Mouse (Mus musculus): ENCODE data around the gene Gucy1b2. TPM values are rescaled to one million over a fixed set of nuclear protein-coding genes. Genes with fewer than 3 reads are reported as not detected.

The Gucy1b2 gene
- polyA plus RNA-seq, 1 experiment = not detected

DNA sequence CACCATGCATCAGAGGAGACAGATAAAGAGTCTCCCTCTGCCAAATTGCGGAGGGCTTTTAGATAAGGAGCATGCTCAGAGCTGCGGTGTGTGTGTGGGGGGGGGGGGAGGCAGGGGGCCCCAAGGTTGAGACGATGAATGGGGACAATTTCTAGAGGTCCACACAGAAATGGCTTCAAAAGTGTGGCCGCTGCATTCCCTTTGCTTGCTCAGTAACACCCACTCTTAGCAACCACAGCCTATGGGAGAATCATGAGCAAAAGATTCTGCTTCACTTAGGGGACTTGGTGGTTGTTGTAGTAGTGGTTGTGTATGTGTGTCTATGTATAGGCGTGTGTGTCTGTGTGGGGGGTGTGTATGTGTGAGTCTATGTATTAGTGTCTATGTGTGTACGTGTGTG, 75.5 kb downstream of the Gucy1b2 start:
- DNase-seq = no peak
- WGBS = 79% methylated on average over 6 of the region's 6 CpGs

DNA sequence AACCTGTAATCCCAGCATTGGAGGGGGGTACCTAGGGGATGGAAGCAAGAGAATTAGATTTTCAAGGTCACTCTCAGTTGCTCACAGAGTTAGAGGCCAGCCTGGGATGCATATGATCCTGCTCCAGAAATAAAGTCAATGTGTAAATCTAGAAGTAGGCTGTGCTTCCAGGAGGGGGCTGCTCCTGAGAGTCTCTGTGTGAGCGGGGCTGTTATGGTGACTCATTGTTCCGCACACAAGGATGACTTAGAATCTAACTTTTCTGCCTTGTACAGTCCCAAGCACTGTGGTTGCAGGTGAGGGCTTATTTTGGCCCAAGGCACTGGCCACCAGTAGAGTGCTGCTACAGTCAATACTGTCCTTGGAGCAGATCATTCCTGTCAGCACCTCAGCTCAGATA, 76.7 kb downstream of the Gucy1b2 start:
- TF ChIP-seq POLR2A (IDR thresholded peaks at IDR 0.05; ENCODE audit: borderline replicate concordance, extremely low read depth, low read depth, low read length) = no peak
- no peak for TF ChIP-seq CTCF (IDR thresholded peaks at IDR 0.05; ENCODE audit: insufficient read depth, low read length)
- DNase-seq = no peak
- no peaks in the 10 kb centered on the region for H3K4me1 ChIP-seq (ENCODE audit: control insufficient read depth, insufficient read depth, low read length)
- no peak overlapping the region for H3K4me3 ChIP-seq (replicated peaks; ENCODE audit: extremely low read depth, low read depth, low read length)
- WGBS = 94% methylated on average over 2 of the region's 2 CpGs

More for the DNA sequence above, 75.5 kb downstream of the Gucy1b2 start:
- Histone ChIP-seq H3K4me1 (ENCODE audit: control insufficient read depth, insufficient read depth, low read length) (no peaks in the 10 kb centered on the region), H3K4me3 (replicated peaks; ENCODE audit: extremely low read depth, low read depth, low read length) (no peak overlapping the region)
- no peak for TF ChIP-seq POLR2A (IDR thresholded peaks at IDR 0.05; ENCODE audit: borderline replicate concordance, extremely low read depth, low read depth, low read length)
- TF ChIP-seq CTCF (IDR thresholded peaks at IDR 0.05; ENCODE audit: insufficient read depth, low read length) = no peak

DNA sequence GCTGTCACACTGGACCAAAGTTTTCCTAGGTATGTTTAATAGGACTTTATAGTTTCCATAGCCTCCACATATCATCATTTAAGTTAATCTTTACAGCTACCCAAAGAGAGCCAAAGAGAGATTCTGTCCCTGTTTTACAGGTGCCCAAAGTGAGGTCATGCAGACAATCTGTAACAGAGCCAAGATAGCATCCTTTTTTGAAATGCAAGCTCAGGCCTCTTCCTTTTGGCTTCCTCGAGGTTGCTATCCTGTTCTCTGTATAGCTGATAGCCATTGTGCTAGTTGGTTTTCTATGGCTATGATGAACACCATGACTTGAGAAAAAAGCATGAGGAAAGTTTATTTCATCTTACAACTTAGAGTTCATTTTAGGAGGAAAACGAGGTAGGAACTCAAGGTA, 80.0 kb downstream of the Gucy1b2 start:
- 61% methylated on average over 2 of the region's 2 CpGs for WGBS
- no peak overlapping the region for H3K4me3 ChIP-seq (replicated peaks; ENCODE audit: extremely low read depth, low read depth, low read length)
- DNase-seq = no peak
- no peaks in the 10 kb centered on the region for H3K4me1 ChIP-seq (ENCODE audit: control insufficient read depth, insufficient read depth, low read length)
- TF ChIP-seq CTCF (IDR thresholded peaks at IDR 0.05; ENCODE audit: insufficient read depth, low read length) (no peak), POLR2A (IDR thresholded peaks at IDR 0.05; ENCODE audit: borderline replicate concordance, extremely low read depth, low read depth, low read length) (no peak)

DNA sequence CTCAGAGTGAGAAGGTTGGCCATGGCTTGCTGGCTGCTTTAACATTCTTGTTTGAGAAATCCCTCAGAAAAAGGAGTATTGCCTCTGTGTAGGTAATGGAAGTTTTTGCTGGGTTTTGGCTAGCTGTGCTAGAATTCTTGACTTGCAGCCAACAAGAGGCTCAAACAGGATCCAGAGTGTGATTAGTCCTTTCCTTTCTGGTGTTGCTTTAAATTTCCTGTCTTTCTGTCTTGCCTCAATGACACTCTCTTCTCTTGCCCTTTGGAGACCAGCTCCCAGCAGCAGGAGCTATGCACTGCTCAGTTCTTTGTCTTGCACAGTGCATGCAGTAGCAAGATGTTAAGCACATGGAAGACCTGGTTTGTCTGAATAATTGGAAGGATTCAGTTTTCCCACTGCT, 80.4 kb downstream of the Gucy1b2 start:
- TF ChIP-seq POLR2A (IDR thresholded peaks at IDR 0.05; ENCODE audit: borderline replicate concordance, extremely low read depth, low read depth, low read length) (no peak), CTCF (IDR thresholded peaks at IDR 0.05; ENCODE audit: insufficient read depth, low read length) (no peak)
- Histone ChIP-seq H3K4me3 (replicated peaks; ENCODE audit: extremely low read depth, low read depth, low read length) (no peak overlapping the region), H3K4me1 (ENCODE audit: control insufficient read depth, insufficient read depth, low read length) (no peaks in the 10 kb centered on the region)
- DNase-seq = no peak

DNA sequence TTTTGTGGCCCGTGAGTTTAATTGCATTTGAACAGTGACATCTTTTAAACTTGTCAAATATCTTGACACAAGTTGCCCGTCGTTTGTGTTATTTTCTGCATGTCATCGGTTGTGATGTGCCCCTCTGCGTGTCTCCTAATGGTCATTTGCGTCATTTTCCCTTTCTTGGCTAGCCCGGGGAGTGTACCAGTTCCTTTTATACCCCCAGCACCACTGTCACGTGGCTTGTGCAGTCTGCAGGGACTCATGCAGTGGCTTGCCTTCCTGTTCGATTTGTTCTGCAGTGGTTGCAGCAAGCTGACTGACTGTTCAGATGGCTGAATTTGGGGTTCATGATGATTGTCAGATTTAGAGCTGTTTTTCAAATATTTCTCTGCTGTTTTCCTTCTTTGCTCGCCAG, 82.1 kb downstream of the Gucy1b2 start:
- H3K4me3 ChIP-seq (replicated peaks; ENCODE audit: extremely low read depth, low read depth, low read length) = no peak overlapping the region
- peaks cover 2% of the 10 kb centered on the region; the same call in 1 of the 2 replicates for H3K4me1 ChIP-seq (ENCODE audit: control insufficient read depth, insufficient read depth, low read length)
- TF ChIP-seq POLR2A (IDR thresholded peaks at IDR 0.05; ENCODE audit: borderline replicate concordance, extremely low read depth, low read depth, low read length) (no peak), CTCF (IDR thresholded peaks at IDR 0.05; ENCODE audit: insufficient read depth, low read length) (no peak)
- no peak for DNase-seq
- 51% methylated on average over 10 of the region's 10 CpGs for WGBS

DNA sequence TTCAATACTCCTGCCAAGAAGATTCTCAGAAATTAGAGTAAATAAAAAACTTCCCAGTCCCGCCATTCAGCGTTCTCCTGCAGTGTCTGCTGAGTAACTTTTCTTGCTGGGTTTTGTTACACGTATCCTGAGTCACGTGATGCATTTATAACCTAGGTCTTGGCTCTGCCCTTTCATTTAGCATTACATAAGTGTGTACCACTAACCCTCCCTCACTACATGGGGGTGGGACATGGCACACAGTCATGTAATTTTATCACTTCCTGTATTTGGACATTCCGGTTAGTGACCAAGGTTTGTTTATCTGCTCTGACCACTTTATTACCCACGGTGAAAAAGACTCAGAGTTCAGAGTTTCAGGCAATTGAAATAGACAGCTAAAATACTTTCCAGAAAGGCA, 85.3 kb downstream of the Gucy1b2 start:
- peak; percentile 24 for DNase-seq
- WGBS = 20% methylated on average over 6 of the region's 6 CpGs
- peaks cover 2% of the 10 kb centered on the region; the same call in 1 of the 2 replicates for H3K4me1 ChIP-seq (ENCODE audit: control insufficient read depth, insufficient read depth, low read length)
- no peak for TF ChIP-seq CTCF (IDR thresholded peaks at IDR 0.05; ENCODE audit: insufficient read depth, low read length)
- no peak for TF ChIP-seq POLR2A (IDR thresholded peaks at IDR 0.05; ENCODE audit: borderline replicate concordance, extremely low read depth, low read depth, low read length)
- peak overlapping the region; percentile 29 for H3K4me3 ChIP-seq (replicated peaks; ENCODE audit: extremely low read depth, low read depth, low read length)

DNA sequence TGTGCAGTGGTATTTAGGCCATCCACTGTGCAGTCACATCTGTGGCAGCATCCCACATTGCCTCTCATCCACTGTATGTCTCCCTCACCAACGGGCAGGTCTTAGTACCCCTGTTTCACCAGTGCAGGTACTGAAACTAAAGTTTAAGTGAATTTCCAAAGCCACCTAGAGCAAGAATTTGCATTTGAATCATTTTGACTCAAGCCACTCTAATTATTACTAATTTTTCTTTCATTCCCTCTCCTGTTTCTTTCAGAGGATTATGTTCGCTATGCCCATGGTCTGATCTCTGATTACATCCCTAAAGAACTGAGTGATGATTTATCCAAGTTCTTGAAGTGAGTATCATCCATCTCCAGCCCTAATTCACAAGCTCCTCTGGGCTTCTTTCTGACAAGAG, 92.3 kb downstream of the Gucy1b2 start:
- no peak for DNase-seq
- H3K4me3 ChIP-seq (replicated peaks; ENCODE audit: extremely low read depth, low read depth, low read length) = no peak overlapping the region
- TF ChIP-seq POLR2A (IDR thresholded peaks at IDR 0.05; ENCODE audit: borderline replicate concordance, extremely low read depth, low read depth, low read length) (no peak), CTCF (IDR thresholded peaks at IDR 0.05; ENCODE audit: insufficient read depth, low read length) (no peak)
- 91% methylated on average over 2 of the region's 2 CpGs for WGBS
- no peaks in the 10 kb centered on the region for H3K4me1 ChIP-seq (ENCODE audit: control insufficient read depth, insufficient read depth, low read length)

DNA sequence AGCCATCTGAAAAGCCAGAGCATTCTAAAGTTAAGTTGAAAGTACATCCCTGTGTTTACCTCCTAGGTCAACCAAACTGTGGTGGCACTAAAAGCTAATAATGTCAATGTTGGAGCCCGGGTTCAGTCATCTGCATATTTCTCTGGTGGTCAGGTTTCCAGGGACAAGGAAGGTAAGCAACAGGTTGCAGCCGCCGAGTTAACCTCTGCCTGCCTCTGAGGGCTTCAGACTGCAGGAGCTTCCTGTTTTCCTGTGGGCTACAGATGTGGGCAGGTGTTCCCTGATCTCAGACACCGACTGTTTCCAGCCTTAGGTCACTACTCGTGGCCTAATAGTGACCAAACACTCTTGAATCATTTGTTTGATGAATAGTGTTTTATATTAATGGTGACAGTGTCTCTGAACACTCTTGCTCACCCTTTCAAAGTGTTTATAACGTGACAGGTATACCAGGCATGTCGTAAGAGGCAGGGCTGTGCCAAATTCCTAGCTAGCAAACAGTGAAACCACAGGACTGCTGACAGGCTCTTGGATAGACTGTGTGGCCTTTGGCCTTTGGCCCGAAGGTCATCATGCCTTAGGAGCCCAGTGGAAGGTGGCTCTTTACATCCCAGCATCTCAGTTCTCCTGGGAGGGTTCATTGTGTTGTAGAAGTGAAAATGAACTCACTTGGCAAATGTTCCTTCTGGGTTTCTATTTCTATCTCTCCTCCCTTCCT, 94.7 kb downstream of the Gucy1b2 start:
- no peak for TF ChIP-seq CTCF (IDR thresholded peaks at IDR 0.05; ENCODE audit: insufficient read depth, low read length)
- no peak for TF ChIP-seq POLR2A (IDR thresholded peaks at IDR 0.05; ENCODE audit: borderline replicate concordance, extremely low read depth, low read depth, low read length)
- DNase-seq = no peak
- Histone ChIP-seq H3K4me1 (ENCODE audit: control insufficient read depth, insufficient read depth, low read length) (no peaks in the 10 kb centered on the region), H3K4me3 (replicated peaks; ENCODE audit: extremely low read depth, low read depth, low read length) (no peak overlapping the region)
- WGBS = 49% methylated on average over 8 of the region's 8 CpGs

DNA sequence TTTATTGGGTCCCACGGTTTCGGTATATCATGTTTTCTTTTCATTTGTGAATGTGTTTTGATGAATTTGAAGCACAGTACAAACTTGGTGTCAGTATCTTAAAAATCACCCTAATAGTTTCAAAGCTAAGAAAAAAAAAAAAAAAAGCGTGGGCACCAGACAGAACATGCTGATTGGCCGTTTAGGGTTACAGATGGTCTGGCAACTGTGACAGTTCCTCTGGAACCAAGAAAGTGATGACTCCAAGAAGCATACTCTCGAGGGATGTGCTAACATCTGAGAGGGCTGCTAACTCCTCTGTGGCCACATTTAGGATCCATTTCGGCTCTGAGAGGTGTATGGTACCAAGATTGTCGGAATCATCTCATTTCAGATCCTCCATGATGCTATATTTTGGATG, 100.9 kb downstream of the Gucy1b2 start:
- no peak overlapping the region for H3K4me3 ChIP-seq (replicated peaks; ENCODE audit: extremely low read depth, low read depth, low read length)
- no peaks in the 10 kb centered on the region for H3K4me1 ChIP-seq (ENCODE audit: control insufficient read depth, insufficient read depth, low read length)
- 86% methylated on average over 7 of the region's 7 CpGs for WGBS
- TF ChIP-seq CTCF (IDR thresholded peaks at IDR 0.05; ENCODE audit: insufficient read depth, low read length) (no peak), POLR2A (IDR thresholded peaks at IDR 0.05; ENCODE audit: borderline replicate concordance, extremely low read depth, low read depth, low read length) (no peak)
- no peak for DNase-seq

DNA sequence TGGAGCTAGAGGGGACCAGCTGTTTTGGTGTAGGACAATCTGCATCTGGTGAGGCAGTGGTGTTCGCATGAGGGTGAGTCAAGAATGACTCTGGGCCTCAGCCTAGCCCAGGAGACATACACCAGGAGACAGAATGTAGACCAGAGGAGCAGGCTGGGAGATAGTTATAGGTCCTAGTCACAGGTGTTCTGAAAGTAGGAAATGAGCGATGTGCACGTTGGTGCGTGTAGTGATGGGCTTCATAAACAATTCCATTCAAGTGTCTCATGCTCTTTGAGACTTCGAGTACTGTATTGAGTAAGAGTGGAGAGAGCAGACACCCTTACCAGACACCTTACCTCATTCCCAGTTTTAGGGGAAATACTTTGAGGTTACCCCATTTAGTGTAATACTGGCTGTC, 102.3 kb downstream of the Gucy1b2 start:
- no peak for TF ChIP-seq POLR2A (IDR thresholded peaks at IDR 0.05; ENCODE audit: borderline replicate concordance, extremely low read depth, low read depth, low read length)
- TF ChIP-seq CTCF (IDR thresholded peaks at IDR 0.05; ENCODE audit: insufficient read depth, low read length) = no peak
- WGBS = 87% methylated on average over 5 of the region's 5 CpGs
- Histone ChIP-seq H3K4me1 (ENCODE audit: control insufficient read depth, insufficient read depth, low read length) (no peaks in the 10 kb centered on the region), H3K4me3 (replicated peaks; ENCODE audit: extremely low read depth, low read depth, low read length) (no peak overlapping the region)
- no peak for DNase-seq

All from lung, adult 2 months (tissue).